Mouse (Mus musculus): Measurements from ENCODE around the gene Ninj1.

DNA sequence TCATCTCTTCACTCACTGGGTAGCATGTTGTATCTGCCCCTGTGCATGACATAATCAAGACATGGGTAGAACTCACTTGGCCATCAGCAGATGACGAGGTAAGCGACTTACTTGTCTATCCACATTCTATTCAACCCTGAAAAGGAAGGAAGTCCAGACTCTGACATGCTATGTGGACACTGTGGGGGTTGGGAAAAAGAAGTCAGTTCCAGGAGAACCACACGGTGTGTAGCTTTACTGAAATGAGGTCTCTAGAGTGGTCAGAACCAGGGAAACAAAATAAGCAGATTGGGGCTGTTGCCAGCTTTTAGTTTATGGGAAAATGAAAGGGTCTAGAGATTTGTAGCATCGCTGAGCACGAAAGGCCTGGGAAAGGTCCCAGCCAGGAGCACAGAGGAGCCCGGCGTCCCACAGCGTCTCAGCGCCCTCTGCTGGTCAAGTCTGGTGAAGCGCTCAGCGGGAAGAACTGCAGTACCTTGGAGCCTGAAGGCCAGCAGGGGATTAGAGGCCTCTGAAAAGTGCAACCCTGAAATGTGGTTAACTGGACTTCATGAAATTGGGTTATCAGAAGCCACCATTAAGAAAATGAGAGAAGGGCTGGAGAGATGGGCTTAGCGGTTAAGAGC is 14.2 kb upstream of the Ninj1 start:
- no peak for TF ChIP-seq POLR2A (IDR thresholded peaks at IDR 0.05; ENCODE audit: low read depth, low read length)
- TF ChIP-seq CTCF (IDR thresholded peaks at IDR 0.05; ENCODE audit: extremely low read depth, insufficient read length, insufficient replicate concordance, low read depth, low read length), result peak; percentile 91

All from small intestine, adult 2 months (tissue).